Mouse (Mus musculus) splenic B cell, adult 2 months (primary cell): ENCODE results near the gene Pde4d.

ENCODE experiments used
- DNase-seq: peaks from one replicate; pipeline ENCODE4 v3.0.0-alpha.2; 2011; ENCODE audit warnings: low read depth, low spot score
- H3K27me3 ChIP-seq: 2 replicates; pipeline ENCODE4 v1.6.1; 2012; ENCODE audit warnings: mild to moderate bottlenecking, low read length, moderate library complexity, mixed read lengths; ENCODE audit not compliant: control insufficient read depth, poor library complexity, insufficient read depth, severe bottlenecking
- H3K36me3 ChIP-seq: 2 replicates; pipeline ENCODE4 v1.6.1; 2012; ENCODE audit warnings: mild to moderate bottlenecking, low read length, moderate library complexity, mixed read lengths; ENCODE audit not compliant: control insufficient read depth, poor library complexity, insufficient read depth, severe bottlenecking

Gene Pde4d

DNA sequence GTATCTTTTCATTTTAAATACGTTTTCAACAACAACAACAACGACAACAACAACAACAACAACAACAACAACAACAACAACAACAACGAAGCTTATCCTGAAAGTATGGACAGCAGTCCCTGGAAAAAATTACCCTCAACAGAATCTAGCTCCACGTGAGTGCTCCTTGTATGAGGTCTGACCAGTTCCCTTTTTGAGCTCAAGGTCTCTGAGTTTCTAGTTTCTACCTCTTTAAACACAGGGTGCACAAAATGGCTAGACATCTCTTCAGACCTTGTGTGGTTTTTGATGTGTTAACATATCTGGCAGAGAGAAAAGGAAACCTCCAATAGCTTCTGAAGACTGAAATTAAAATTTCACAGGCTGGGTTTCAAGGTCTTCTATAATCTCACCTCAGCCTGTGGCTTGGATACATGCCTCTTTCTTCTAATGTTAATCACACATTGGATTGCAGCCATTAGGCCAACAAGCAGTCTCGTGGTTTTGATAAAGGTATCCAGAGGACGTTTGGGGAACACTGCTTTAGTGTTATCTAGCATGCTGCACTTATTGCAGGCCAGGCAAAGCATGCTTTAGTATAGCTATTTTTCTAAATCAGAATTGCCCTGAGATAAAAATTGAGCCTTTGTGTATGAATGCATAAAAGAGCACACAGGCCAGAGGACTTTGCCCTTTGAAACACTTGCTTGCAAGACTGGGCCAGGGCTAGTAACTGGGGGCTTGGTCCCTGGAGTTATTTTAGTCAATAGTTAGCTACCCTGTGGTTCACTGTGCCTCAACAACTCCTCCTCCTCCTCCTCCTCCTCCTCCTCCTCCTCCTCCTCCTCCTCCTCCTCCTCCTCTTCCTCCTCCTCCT, 3.5 kb downstream of the Pde4d start:
- no peak for DNase-seq
- no peaks in the 10 kb centered on the region for H3K36me3 ChIP-seq
- no peaks in the 10 kb centered on the region for H3K27me3 ChIP-seq

DNA sequence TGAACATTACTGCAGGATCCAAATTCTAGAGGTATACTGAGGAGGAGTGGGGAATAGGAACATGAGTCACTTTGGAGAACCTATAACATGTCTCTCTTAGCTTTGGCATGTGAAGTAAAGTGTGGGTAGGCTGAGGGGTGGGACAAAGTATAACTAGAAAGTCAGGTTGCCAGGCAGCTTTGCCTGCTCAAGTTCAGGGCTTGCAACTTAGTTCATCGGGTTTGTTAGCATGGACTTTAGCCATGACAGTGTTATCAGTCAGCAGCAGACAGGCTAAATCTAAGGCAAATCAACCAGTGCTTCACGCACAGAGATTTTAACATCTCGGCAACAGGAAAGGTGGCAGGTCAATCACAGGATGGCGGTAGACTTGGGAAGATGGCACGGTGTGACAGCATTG, 12.8 kb downstream of the Pde4d start:
- no peak for DNase-seq
- Histone ChIP-seq H3K27me3 (no peaks in the 10 kb centered on the region), H3K36me3 (no peaks in the 10 kb centered on the region)

DNA sequence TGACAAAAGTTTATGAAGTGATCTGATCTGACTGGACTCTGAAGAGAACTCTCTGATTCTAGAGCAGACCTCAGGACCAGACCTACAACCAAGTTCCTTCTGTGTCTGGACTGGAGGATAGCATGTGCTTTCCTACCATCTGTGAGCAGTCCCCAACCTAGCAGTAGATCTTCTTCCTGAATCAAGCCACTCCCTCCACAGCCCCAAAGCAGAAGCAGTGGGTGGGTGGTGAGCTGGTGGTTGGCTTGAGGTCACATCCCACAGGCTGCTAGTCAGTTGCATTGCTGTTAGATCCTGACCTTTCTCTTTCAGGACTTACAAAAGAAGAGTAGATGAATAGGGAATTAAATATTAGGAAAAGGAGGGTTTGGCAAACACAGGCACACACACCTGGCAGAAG, 16.0 kb downstream of the Pde4d start:
- Histone ChIP-seq H3K27me3 (no peaks in the 10 kb centered on the region), H3K36me3 (no peaks in the 10 kb centered on the region)
- DNase-seq = no peak

DNA sequence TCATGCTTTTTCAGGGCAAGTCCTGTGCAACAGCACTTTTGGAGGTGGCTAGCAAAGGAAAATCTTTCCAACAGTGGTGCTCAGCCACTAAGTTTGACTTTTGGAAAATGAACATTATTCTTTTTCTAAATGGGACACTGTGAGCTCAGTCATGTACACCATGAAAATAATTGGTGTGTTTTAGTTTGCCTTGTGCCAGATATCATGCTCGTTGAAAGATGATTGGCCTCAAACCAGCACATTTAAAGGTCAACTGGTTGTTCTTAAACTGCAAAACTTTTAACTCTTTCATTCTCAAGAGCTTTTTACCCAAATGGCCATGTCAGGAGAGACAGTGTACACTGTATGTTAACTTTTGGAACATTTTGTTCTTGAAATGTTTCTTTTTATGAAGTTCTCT, 17.3 kb downstream of the Pde4d start:
- no peaks in the 10 kb centered on the region for H3K27me3 ChIP-seq
- no peaks in the 10 kb centered on the region for H3K36me3 ChIP-seq
- no peak for DNase-seq

DNA sequence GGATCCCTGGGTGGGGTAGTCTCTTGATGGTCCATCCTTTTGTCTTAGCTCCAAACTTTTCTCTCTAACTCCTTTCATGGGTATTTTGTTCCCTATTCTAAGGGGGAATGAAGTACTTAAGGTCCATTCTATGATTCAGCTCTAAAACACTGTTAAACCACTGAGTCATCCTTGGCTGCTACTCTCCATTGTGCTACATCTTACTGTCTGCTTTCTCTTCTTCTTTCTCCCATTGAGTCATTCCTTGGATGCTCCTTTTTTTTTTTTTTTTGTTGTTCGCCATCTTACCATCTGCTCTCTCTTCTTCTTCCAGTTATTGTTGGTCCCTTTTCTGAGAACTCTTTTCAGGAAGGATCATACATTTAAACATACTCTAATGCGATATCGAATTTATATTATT, 30.7 kb downstream of the Pde4d start:
- Histone ChIP-seq H3K27me3 (no peaks in the 10 kb centered on the region), H3K36me3 (no peaks in the 10 kb centered on the region)
- no peak for DNase-seq

DNA sequence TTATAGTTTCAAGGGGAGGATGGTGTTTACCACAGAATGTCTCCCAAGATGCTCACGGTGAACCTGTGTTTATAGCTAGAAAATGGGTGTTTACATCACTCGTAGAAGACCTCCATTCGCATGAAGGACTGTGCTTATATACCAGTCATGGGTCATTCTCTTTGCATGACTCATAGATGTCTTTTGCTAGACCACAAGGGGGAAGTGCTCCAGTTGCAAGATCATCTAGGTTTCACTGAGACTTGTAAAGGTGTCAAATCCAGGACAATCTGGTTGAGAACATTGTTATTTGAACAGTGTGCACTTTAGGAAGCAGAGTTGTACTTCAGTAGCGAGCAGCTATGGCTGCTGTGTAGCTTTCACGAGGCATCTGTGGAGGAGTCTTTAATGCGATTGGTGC, 35.3 kb downstream of the Pde4d start:
- no peaks in the 10 kb centered on the region for H3K27me3 ChIP-seq
- H3K36me3 ChIP-seq = no peaks in the 10 kb centered on the region
- peak; percentile 3 for DNase-seq

DNA sequence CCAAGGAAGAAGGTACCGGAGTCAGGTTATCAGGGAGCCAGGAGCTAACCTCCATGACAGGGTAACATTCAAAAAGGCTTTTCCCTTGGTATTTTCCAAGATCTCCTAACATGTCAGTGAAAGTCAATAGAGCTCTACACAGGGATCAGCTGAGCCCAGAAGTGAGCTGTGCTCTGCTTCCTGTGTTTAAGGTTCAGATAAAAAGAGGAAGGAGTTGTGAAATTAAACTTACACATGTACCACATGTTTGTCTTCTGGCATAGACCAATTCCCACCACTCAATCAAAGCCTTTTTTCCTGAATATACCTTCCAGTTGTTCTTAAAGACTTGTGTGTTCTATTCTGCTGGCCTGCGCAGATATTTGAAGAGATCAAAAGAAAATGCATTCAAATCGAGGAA, 37.3 kb downstream of the Pde4d start:
- no peaks in the 10 kb centered on the region for H3K36me3 ChIP-seq
- no peak for DNase-seq

DNA sequence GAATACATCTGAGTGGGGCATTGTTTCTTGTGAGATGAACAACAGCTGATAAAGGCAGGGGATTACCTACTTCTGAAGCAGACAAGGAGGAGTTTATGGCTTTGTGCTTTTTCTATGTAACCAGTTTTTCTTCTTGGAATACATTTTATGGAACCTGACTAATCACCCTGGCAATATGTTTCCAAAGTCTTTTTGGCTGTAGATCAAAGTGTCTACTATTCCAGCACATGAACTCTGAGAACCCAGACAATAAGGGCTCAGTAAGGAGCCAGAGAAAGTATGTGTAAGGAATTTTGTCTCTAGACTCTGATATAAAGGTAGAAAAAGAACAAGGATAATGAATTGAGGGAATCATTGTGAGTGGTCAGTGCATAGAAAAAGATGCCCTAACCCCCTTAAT, 40.1 kb downstream of the Pde4d start:
- no peaks in the 10 kb centered on the region for H3K36me3 ChIP-seq
- no peak for DNase-seq
- no peaks in the 10 kb centered on the region for H3K27me3 ChIP-seq

More for the DNA sequence above, 37.3 kb downstream of the Pde4d start:
- no peaks in the 10 kb centered on the region for H3K27me3 ChIP-seq

DNA sequence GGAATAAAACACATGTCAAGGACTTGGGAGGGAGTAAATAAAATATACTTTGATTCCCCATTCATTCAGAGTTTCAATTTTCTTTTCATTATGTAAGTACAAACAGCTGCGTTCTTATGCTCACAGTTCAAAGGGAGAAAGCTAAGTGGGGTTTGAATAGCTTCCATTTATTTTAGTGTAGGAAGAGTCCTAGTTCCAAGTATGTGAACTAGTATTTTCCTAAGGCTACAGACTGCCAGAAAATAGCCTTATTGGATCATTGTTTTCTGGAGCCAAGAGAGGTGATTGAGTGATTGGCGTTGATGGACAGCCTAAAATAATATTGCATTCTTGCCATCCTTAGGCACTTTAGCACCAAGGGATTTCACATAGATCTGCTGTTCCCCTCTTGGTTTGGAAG, 41.1 kb downstream of the Pde4d start:
- DNase-seq = no peak

DNA sequence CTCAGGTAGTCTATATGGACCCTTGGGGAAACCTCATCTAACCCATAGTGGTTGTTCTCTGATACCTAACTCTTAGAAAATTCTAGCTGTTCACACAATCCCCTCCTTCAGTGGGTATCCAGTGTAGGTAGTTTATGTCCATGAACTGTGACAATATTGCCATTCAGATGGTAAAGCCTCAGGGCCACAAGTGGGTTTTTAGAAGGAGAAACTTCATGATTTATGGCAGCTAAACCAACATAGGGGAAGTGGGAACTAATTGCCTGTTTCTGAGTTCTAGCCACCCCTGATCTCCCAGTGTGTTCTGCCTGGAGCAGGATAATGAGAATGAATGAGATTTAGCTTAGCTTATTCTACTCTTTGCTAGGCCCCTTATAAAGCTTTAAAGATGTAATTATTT, 43.1 kb downstream of the Pde4d start:
- no peak for DNase-seq
- Histone ChIP-seq H3K36me3 (no peaks in the 10 kb centered on the region), H3K27me3 (no peaks in the 10 kb centered on the region)

More for the DNA sequence above, 41.1 kb downstream of the Pde4d start:
- Histone ChIP-seq H3K36me3 (no peaks in the 10 kb centered on the region), H3K27me3 (no peaks in the 10 kb centered on the region)

DNA sequence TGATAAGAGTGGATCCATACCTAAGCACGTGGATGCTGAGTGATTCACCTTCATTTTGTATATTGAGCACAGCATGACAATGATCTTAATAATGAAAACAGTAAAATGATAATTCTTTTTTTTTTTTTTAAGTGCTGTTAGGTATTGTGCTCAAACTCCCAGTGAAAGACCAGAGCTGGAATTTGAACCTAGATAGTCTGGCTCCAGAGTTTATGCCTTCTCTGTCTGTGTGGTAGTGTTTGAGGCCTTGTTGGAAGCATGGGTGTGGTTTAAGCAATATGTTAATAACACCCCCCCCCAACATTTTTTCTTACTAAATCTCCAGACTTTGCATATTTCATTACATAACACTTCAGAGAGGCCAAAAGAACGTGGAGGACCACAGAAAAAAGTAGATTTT, 44.6 kb downstream of the Pde4d start:
- no peak for DNase-seq
- H3K36me3 ChIP-seq = no peaks in the 10 kb centered on the region
- peaks cover 2% of the 10 kb centered on the region; the same call in 1 of the 2 replicates for H3K27me3 ChIP-seq

DNA sequence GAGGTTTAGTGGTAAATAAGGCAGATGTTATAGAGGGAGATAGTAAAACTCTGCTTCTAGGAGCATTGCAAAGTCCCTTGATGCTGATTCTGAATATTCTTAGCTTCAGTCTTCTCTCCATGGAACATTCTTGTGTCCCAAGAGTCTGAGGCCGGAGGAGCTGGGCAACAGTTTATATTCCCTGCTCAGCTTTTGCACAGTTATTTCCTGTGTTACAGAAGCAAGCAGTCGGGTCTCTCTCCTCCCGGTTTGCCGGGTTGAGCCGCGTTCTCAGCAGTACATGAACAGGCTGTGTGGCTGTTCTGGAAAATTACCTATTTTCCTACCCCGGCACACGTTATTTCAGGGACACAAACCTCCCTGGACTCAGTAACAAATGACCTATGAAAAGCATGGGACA, 48.0 kb downstream of the Pde4d start:
- H3K27me3 ChIP-seq = peaks cover 2% of the 10 kb centered on the region; the same call in 1 of the 2 replicates
- DNase-seq = no peak
- no peaks in the 10 kb centered on the region for H3K36me3 ChIP-seq

DNA sequence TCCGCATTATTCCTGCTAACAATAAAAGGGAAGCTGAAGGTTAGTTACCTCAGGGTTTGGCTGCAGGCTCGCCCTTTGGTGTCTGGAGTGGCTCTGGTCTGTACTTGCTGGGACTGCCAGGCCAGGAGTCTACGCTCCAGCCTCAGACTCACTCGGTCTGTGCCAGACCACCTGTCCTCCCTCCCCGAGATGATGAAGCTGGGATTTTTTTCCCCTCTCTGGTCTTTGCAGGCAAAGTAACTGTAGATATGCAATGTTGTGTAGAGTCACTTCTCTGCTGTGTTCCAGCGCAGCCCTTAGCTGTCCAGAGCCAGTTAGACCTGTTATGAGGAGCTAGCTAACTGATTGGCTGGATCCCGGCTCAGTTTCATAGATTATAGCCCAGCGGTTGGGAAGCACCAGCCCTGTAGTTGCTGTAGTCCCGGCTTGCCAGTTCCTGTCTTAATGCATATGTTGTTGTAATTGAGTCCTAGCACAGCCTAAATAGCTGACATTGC, 48.5 kb downstream of the Pde4d start:
- Histone ChIP-seq H3K27me3 (peaks cover 2% of the 10 kb centered on the region; the same call in 1 of the 2 replicates), H3K36me3 (no peaks in the 10 kb centered on the region)

DNA sequence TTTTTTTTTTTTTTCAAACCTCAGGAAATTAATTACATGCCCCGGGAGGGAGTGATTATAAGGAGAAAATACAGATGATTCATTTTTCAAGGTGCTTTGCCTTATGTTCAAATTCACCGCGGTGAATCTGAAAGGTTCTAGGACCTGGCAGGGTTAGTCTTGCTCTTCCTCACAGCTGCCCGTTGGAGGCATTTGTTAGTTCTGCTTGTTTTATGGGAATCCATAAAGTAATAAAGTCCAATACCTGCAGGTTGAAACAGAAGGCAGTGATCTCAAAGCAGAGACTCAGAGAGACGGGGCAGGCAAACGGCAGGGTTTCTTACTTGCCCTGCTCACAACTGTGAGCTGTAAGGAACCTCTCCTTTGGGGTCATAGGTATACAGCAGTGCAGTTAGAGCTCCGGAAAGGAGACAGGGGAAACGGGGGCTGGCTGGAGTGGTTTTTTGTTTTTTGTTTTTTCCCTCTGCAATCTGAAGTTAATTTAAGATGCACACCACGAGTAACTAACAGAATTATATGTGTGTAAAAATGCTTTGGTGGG, 49.1 kb downstream of the Pde4d start:
- no peak for DNase-seq
- Histone ChIP-seq H3K27me3 (peaks cover 2% of the 10 kb centered on the region; the same call in 1 of the 2 replicates), H3K36me3 (no peaks in the 10 kb centered on the region)

More for the DNA sequence above, 48.5 kb downstream of the Pde4d start:
- no peak for DNase-seq

DNA sequence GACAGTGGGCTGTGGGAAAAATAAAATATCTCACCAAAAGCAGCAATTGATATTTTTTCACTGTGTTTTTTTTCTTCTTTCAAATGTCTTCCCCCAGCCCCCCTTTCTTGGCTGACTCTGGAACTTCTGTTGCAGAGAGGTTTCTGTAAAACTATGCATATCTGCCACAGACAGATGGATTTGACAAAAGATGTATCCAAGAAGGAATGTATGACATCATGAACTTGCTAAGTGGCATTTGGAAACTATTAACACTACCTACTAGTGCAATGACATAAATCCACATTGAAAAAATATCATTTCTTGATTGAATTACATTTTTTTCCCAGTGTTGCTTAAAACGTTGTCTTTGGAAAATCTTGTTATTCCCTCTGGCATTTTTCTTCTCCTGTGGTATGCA, 51.6 kb downstream of the Pde4d start:
- Histone ChIP-seq H3K27me3 (peaks cover 2% of the 10 kb centered on the region; the same call in 1 of the 2 replicates), H3K36me3 (no peaks in the 10 kb centered on the region)
- no peak for DNase-seq
